ENCODE assay signal across 15 mouse cellular contexts in the genomic region with DNA sequence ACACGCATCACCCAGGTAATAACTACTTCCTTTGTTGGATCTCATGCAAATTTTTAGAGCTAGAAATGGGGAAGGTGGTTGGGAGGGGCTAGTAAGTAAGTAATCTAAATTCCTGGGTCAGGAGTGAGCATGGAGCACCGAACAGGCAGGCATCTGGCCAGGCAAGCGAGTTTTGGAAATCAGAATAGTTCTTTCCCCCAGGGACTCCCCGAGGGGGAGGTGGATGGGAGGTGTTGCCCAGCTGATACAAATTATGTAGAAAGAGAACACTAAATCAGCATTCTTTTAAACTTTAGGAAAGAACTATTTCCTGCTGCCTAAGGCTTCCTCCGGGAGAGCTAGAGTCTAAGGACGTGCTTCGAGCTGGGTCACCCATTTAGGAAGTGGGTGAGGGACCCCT. TPM values are rescaled to one million over a fixed set of nuclear protein-coding genes. Genes with fewer than 3 reads are reported as not detected.
DNase-seq lines count a peak whose midpoint lies in the region; TF ChIP-seq lines count a peak whose summit lies in the region.
"Had no signal": no experiment of that assay in that cellular context is flagged by ENCODE, and none has a peak within 500 bp of the region (broad histone marks: within the 10 kb centered on the region; RNA-seq: fewer than 3 reads in every experiment).

No protein-coding gene starts in this region.

- DNase-seq in heart, adult 11 months = peak; percentile 87
- no peak for DNase-seq in heart, postnatal 25 days (ENCODE audit: low spot score)
- peak; percentile 23 for DNase-seq in kidney, adult 2 months
- no peak for DNase-seq in kidney, adult 18-20 months
- DNase-seq in R1 (ENCODE audit: low read depth, low spot score) = peak; percentile 42
- peak; percentile 49 for DNase-seq in forelimb bud, embryonic 11.5 days (ENCODE audit: low read depth, low spot score)
- DNase-seq in spleen, postnatal 36 days (ENCODE audit: low spot score in 2 of 2) = no peak
- no peak for DNase-seq in urinary bladder, adult 2 months (ENCODE audit: low spot score)
- DNase-seq: cerebellum, adult 8-10 months; right cerebral cortex, postnatal 14 days; thymus, adult 2 months had no signal

- no peak overlapping the region for H3K27ac ChIP-seq in kidney, adult 2 months (ENCODE audit: insufficient read depth, low read depth, low read length)
- H3K27ac ChIP-seq: intestine, embryonic 15.5 days; liver, embryonic 14.5 days had no signal

- 37% methylated on average over 7 of the region's 7 CpGs for WGBS in kidney, adult 2 months

- intact Hi-C loops in heart, postnatal 25 days (cut with DNase I) = no loop called here

- H3K36me3 ChIP-seq in kidney, adult 2 months (ENCODE audit: control insufficient read depth, insufficient read depth, low read length) = no peaks in the 10 kb centered on the region
- H3K36me3 ChIP-seq: G1E; intestine, embryonic 15.5 days had no signal

- no peak for TF ChIP-seq POLR2A in kidney, adult 2 months (IDR thresholded peaks at IDR 0.05; ENCODE audit: low read depth, low read length)

- no peaks in the 10 kb centered on the region; the same call in 1 of the 2 replicates for H3K27me3 ChIP-seq in kidney, adult 2 months (replicated peaks; ENCODE audit: control insufficient read depth, insufficient read depth, low read length)
- H3K27me3 ChIP-seq: intestine, embryonic 15.5 days had no signal

- TF ChIP-seq CTCF in kidney, adult 2 months (conservative IDR thresholded peaks at IDR 0.05; ENCODE audit: insufficient read depth, insufficient read length, low read depth, low read length) = no peak

- no peak overlapping the region for H3K4me3 ChIP-seq in kidney, adult 2 months (ENCODE audit: insufficient read depth, low read depth, low read length)
- H3K4me3 ChIP-seq: intestine, embryonic 15.5 days; myocyte had no signal

- no peaks in the 10 kb centered on the region for H3K4me1 ChIP-seq in kidney, adult 2 months (ENCODE audit: control insufficient read depth, insufficient read depth, low read length)
- H3K4me1 ChIP-seq: intestine, embryonic 15.5 days had no signal

RNA-seq across cellular contexts. Expression of a gene that starts 25.8 kb away (rescaled TPM):
- 10 to 100 TPM; 32.7 to 40.5 TPM for total RNA-seq in heart, postnatal 25 days (2021)
- polyA plus RNA-seq in kidney, adult 2 months (2012; rRNA removed) = 15.9 and 20.2 TPM in 2 replicates
- 137 and 189 TPM in 2 replicates for polyA plus RNA-seq in urinary bladder, adult 2 months (2012; rRNA removed)
- polyA plus RNA-seq: G1E had no signal

Comparison
In these comparisons a context has a peak if more than half of its experiments do, and no peak if none do; other contexts are left out.
1. DNase-seq: peak in heart, adult 11 months (single experiment), kidney, adult 2 months (single experiment), R1 (single experiment) and forelimb bud, embryonic 11.5 days (single experiment); none in heart, postnatal 25 days (single experiment), kidney, adult 18-20 months (single experiment), spleen, postnatal 36 days (0 of 2) and urinary bladder, adult 2 months (single experiment).